Mouse (Mus musculus) embryonic fibroblast, embryonic 13.5 days (primary cell): ENCODE measurements around the gene AA792892.
"Not testable (repeated sequence)": the region's sequence is repeated elsewhere in the genome, so short reads cannot be mapped to it uniquely, and the experiment has no call there.

Source experiments
- CTCF ChIP-seq: IDR thresholded peaks from 2 replicates; pipeline ENCODE4 v1.5.1; 2011; ENCODE audit warnings: mild to moderate bottlenecking, control low read depth, low read length, moderate library complexity, borderline replicate concordance; ENCODE audit not compliant: insufficient read depth
- POLR2A ChIP-seq: IDR thresholded peaks from 2 replicates; pipeline ENCODE4 v1.6.1; 2011; ENCODE audit warnings: low read depth, mild to moderate bottlenecking, control low read depth, low read length, moderate library complexity

GRCm38 (mm10) chr5:94314135-94314534 is 25.4 kb upstream of the AA792892 start, which contains the start of gene Gm6502:
- TF ChIP-seq CTCF, POLR2A: not testable (repeated sequence)
